Mouse (Mus musculus) liver, embryonic 14 days (tissue): ENCODE results near the gene Tbx15. TPM values are rescaled to one million over a fixed set of nuclear protein-coding genes. Genes with fewer than 3 reads are reported as not detected.

Experiments
- polyA plus RNA-seq: library from polyadenylated mRNA; depleted of rRNA; stranded (reverse); fragments of >200 nt; gene quantifications from 2 replicates; pipeline ENCODE4 v1.2.3, GENCODE M21; 2012; rRNA removed

Tbx15 gene
- polyA plus RNA-seq = 0.01 and 0.23 TPM in 2 replicates

GRCm38 (mm10) chr3:99240213-99240720, at the start of gene Tbx15:
Gene Tbx15 (plus strand): TSS chr3:99240381.

Other genes starting within 250 kb of the Tbx15 start
- gene Wars2, start 99.3 kb upstream of the Tbx15 start, polyA plus RNA-seq = 2.3 and 2.6 TPM in 2 replicates